Mouse (Mus musculus): Measurements from ENCODE around the gene Ccdc84. TPM values are rescaled to one million over a fixed set of nuclear protein-coding genes. Genes with fewer than 3 reads are reported as not detected.
"Not testable (repeated sequence)": the region's sequence is repeated elsewhere in the genome, so short reads cannot be mapped to it uniquely, and the experiment has no call there.

Gene Ccdc84
- polyA plus RNA-seq, 1 experiment from 2014 or later = 29.2 TPM

- Histone ChIP-seq H3K4me1 (replicated peaks; ENCODE audit: insufficient read depth, low read length) (0 out of 2 replicates have a peak, but pooled peaks cover 3% of the 10 kb centered on the region), H3K4me3 (replicated peaks; ENCODE audit: low read depth, low read length) (peak overlapping the region; percentile 86), H3K27me3 (ENCODE audit: insufficient read depth, low read length) (no peaks in the 10 kb centered on the region), H3K9me3 (replicated peaks; ENCODE audit: low read length) (no peaks in the 10 kb centered on the region), H3K9ac (ENCODE audit: low read depth, low read length) (peak overlapping the region; percentile 81), H3K4me2 (ENCODE audit: low read length) (peak overlapping the region; percentile 93), H3K36me3 (ENCODE audit: insufficient read depth, low read length) (peaks cover 7% of the 10 kb centered on the region; the same call in 1 of the 2 replicates), H3K27ac (peak overlapping the region; percentile 78)
- WGBS = under 1% methylated on average over 38 of the region's 38 CpGs
- DNase-seq (ENCODE audit: low spot score) (peak; percentile 96), ATAC-seq (replicated peaks; ENCODE audit: low FRiP score, low read depth) (peak; percentile 91)
- TF ChIP-seq CTCF (IDR thresholded peaks at IDR 0.05; ENCODE audit: low read depth) = peak; percentile 82
These were observed 441 bp downstream of the Ccdc84 start for GRCm38 (mm10) chr9:44417892-44418363.

- WGBS = 5% methylated on average over 26 of the region's 26 CpGs
- H3K36me3 ChIP-seq (ENCODE audit: insufficient read depth, low read length) = peaks cover 13% of the 10 kb centered on the region; the same call in 1 of the 2 replicates
- TF ChIP-seq CTCF (IDR thresholded peaks at IDR 0.05; ENCODE audit: low read depth) = no peak
- peak; percentile 69 for ATAC-seq (replicated peaks; ENCODE audit: low FRiP score, low read depth)
- DNase-seq (ENCODE audit: low spot score) = no peak
- H3K4me2 ChIP-seq (ENCODE audit: low read length) = peak overlapping the region; percentile 93
- no peaks in the 10 kb centered on the region for H3K9me3 ChIP-seq (replicated peaks; ENCODE audit: low read length)
- peak overlapping the region; percentile 86 for H3K4me3 ChIP-seq (replicated peaks; ENCODE audit: low read depth, low read length)
- H3K4me1 ChIP-seq (replicated peaks; ENCODE audit: insufficient read depth, low read length) = 0 out of 2 replicates have a peak, but pooled peaks cover 3% of the 10 kb centered on the region
- H3K27ac ChIP-seq = peak overlapping the region; percentile 78
- H3K27me3 ChIP-seq (ENCODE audit: insufficient read depth, low read length) = no peaks in the 10 kb centered on the region
- H3K9ac ChIP-seq (ENCODE audit: low read depth, low read length) = peak overlapping the region; percentile 81
These were observed 1.0 kb downstream of the Ccdc84 start for GRCm38 (mm10) chr9:44417156-44417891.

GRCm38 (mm10) chr9:44412781-44413180 lies 5.6 kb downstream of the Ccdc84 start:
- H3K4me3 ChIP-seq (replicated peaks; ENCODE audit: low read depth, low read length) = no peak overlapping the region
- no peak overlapping the region for H3K9ac ChIP-seq (ENCODE audit: low read depth, low read length)
- TF ChIP-seq CTCF (IDR thresholded peaks at IDR 0.05; ENCODE audit: low read depth) = no peak
- no peaks in the 10 kb centered on the region for H3K27me3 ChIP-seq (ENCODE audit: insufficient read depth, low read length)
- no peaks in the 10 kb centered on the region for H3K9me3 ChIP-seq (replicated peaks; ENCODE audit: low read length)
- WGBS = 71% methylated on average over 2 of the region's 2 CpGs
- H3K4me2 ChIP-seq (ENCODE audit: low read length) = no peak overlapping the region
- ATAC-seq (replicated peaks; ENCODE audit: low FRiP score, low read depth) = no peak
- no peak for DNase-seq (ENCODE audit: low spot score)
- H3K27ac ChIP-seq = no peak overlapping the region
- H3K4me1 ChIP-seq (replicated peaks; ENCODE audit: insufficient read depth, low read length) = 0 out of 2 replicates have a peak, but pooled peaks cover 3% of the 10 kb centered on the region
- H3K36me3 ChIP-seq (ENCODE audit: insufficient read depth, low read length) = peaks cover 45% of the 10 kb centered on the region

- Histone ChIP-seq H3K4me2 (ENCODE audit: low read length) (no peak overlapping the region), H3K36me3 (ENCODE audit: insufficient read depth, low read length) (peaks cover 45% of the 10 kb centered on the region), H3K4me3 (replicated peaks; ENCODE audit: low read depth, low read length) (no peak overlapping the region), H3K27me3 (ENCODE audit: insufficient read depth, low read length) (no peaks in the 10 kb centered on the region), H3K9me3 (replicated peaks; ENCODE audit: low read length) (no peaks in the 10 kb centered on the region), H3K9ac (ENCODE audit: low read depth, low read length) (no peak overlapping the region), H3K4me1 (replicated peaks; ENCODE audit: insufficient read depth, low read length) (0 out of 2 replicates have a peak, but pooled peaks cover 3% of the 10 kb centered on the region), H3K27ac (no peak overlapping the region)
- ATAC-seq (replicated peaks; ENCODE audit: low FRiP score, low read depth) (no peak), DNase-seq (ENCODE audit: low spot score) (no peak)
- 81% methylated on average over 4 of the region's 4 CpGs for WGBS
- no peak for TF ChIP-seq CTCF (IDR thresholded peaks at IDR 0.05; ENCODE audit: low read depth)
These were observed 6.1 kb downstream of the Ccdc84 start for GRCm38 (mm10) chr9:44412306-44412705.

- no peak overlapping the region for H3K27ac ChIP-seq
- TF ChIP-seq CTCF (IDR thresholded peaks at IDR 0.05; ENCODE audit: low read depth) = no peak
- ATAC-seq (replicated peaks; ENCODE audit: low FRiP score, low read depth) = no peak
- H3K9me3 ChIP-seq (replicated peaks; ENCODE audit: low read length) = no peaks in the 10 kb centered on the region
- no peak for DNase-seq (ENCODE audit: low spot score)
- WGBS = 85% methylated on average over 1 of the region's 1 CpGs
- H3K27me3 ChIP-seq (ENCODE audit: insufficient read depth, low read length) = no peaks in the 10 kb centered on the region
- no peak overlapping the region for H3K9ac ChIP-seq (ENCODE audit: low read depth, low read length)
- no peak overlapping the region for H3K4me3 ChIP-seq (replicated peaks; ENCODE audit: low read depth, low read length)
- peaks cover 45% of the 10 kb centered on the region for H3K36me3 ChIP-seq (ENCODE audit: insufficient read depth, low read length)
- H3K4me1 ChIP-seq (replicated peaks; ENCODE audit: insufficient read depth, low read length) = no peaks in the 10 kb centered on the region
- no peak overlapping the region for H3K4me2 ChIP-seq (ENCODE audit: low read length)
These were observed 6.7 kb downstream of the Ccdc84 start for GRCm38 (mm10) chr9:44411601-44412130.

- Histone ChIP-seq H3K4me3 (replicated peaks; ENCODE audit: low read depth, low read length) (no peak overlapping the region), H3K27ac (no peak overlapping the region), H3K36me3 (ENCODE audit: insufficient read depth, low read length) (peaks cover 45% of the 10 kb centered on the region), H3K4me2 (ENCODE audit: low read length) (no peak overlapping the region), H3K27me3 (ENCODE audit: insufficient read depth, low read length) (no peaks in the 10 kb centered on the region), H3K9ac (ENCODE audit: low read depth, low read length) (no peak overlapping the region), H3K4me1 (replicated peaks; ENCODE audit: insufficient read depth, low read length) (no peaks in the 10 kb centered on the region), H3K9me3 (replicated peaks; ENCODE audit: low read length) (no peaks in the 10 kb centered on the region)
- 84% methylated on average over 2 of the region's 2 CpGs for WGBS
- DNase-seq (ENCODE audit: low spot score) (no peak), ATAC-seq (replicated peaks; ENCODE audit: low FRiP score, low read depth) (no peak)
- TF ChIP-seq CTCF (IDR thresholded peaks at IDR 0.05; ENCODE audit: low read depth) = no peak
These were observed 7.6 kb downstream of the Ccdc84 start for GRCm38 (mm10) chr9:44410647-44411336.

GRCm38 (mm10) chr9:44408693-44409092 lies 9.7 kb downstream of the Ccdc84 start:
- Histone ChIP-seq H3K4me3 (replicated peaks; ENCODE audit: low read depth, low read length) (peak overlapping the region; percentile 76; the same call in 1 of the 2 replicates), H3K36me3 (ENCODE audit: insufficient read depth, low read length) (peaks cover 51% of the 10 kb centered on the region), H3K9ac (ENCODE audit: low read depth, low read length) (peak overlapping the region; percentile 82; the same call in 1 of the 2 replicates), H3K4me2 (ENCODE audit: low read length) (peak overlapping the region; percentile 71)
- H3K27me3 ChIP-seq (ENCODE audit: insufficient read depth, low read length); H3K9me3 ChIP-seq (replicated peaks; ENCODE audit: low read length); ATAC-seq (replicated peaks; ENCODE audit: low FRiP score, low read depth); DNase-seq (ENCODE audit: low spot score); H3K27ac ChIP-seq; H3K4me1 ChIP-seq (replicated peaks; ENCODE audit: insufficient read depth, low read length): not testable (repeated sequence)
- WGBS = 76% methylated on average over 9 of the region's 9 CpGs

All from kidney, postnatal 0 days (tissue).